7 mouse cellular contexts compared by ENCODE assay signal in the genomic region with DNA sequence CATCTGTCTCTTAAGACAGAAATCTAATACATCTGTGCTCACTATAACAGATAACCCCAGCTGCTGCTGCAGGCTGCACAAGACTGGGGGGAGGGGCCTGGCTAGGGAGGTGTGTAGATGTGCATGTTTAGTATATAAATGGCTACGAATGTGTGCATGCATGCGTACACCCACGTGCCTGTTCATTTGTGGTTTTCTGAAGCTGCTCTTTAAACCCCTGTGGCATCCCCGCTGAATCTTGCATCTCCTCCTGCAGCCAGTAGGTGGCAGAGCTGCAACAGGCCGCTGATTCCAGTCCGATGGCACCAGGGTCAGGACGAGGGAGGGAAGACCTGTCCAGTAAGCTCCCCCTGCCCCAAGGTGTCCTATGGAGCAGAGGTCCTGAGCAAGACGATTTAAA.
DNase-seq lines count a peak whose midpoint lies in the region; ATAC-seq and TF ChIP-seq lines count a peak whose summit lies in the region.

No protein-coding gene starts in this region.

- H3K27me3 ChIP-seq in hindbrain, postnatal 0 days (ENCODE audit: insufficient read depth, low read length): no peaks in the 10 kb centered on the region

- no peak overlapping the region for H3K9ac ChIP-seq in hindbrain, postnatal 0 days (replicated peaks; ENCODE audit: low read length)

- no peaks in the 10 kb centered on the region for H3K36me3 ChIP-seq in hindbrain, postnatal 0 days (ENCODE audit: insufficient read depth, low read length)

- 2% methylated on average over 8 of the region's 8 CpGs for WGBS in hindbrain, postnatal 0 days

- peak; percentile 98 for TF ChIP-seq CTCF in hindbrain, postnatal 0 days (IDR thresholded peaks at IDR 0.05; ENCODE audit: low read depth)

- ATAC-seq in hindbrain, postnatal 0 days: peak; percentile 79

- no peak overlapping the region for H3K4me3 ChIP-seq in hindbrain, postnatal 0 days (ENCODE audit: low read length)

- no peak overlapping the region for H3K4me2 ChIP-seq in hindbrain, postnatal 0 days (ENCODE audit: low read depth, low read length)

- peaks cover 6% of the 10 kb centered on the region; the same call in 1 of the 2 replicates for H3K4me1 ChIP-seq in hindbrain, postnatal 0 days (ENCODE audit: insufficient read depth, low read length)

- no peaks in the 10 kb centered on the region for H3K9me3 ChIP-seq in hindbrain, postnatal 0 days (ENCODE audit: low read length)

- peak; percentile 20 for DNase-seq in WW6 (ENCODE audit: low read depth, low spot score)
- DNase-seq in cerebellum, postnatal 25 days: peak; percentile 86 to 87
- DNase-seq in frontal cortex, postnatal 36 days (ENCODE audit: low spot score in 2 of 2): peak; percentile 75 to 79
- DNase-seq in hindbrain, postnatal 0 days (ENCODE audit: low spot score): peak; percentile 86
- peak; percentile 76 for DNase-seq in left cerebral cortex, adult 18-20 months (ENCODE audit: low spot score in 2 of 2)
- DNase-seq in mesoderm, embryonic 11.5 days (ENCODE audit: low read depth, low spot score): peak; percentile 80
- peak; percentile 51 for DNase-seq in skeletal muscle tissue, adult 2 months (ENCODE audit: low read depth, low spot score)

- H3K27ac ChIP-seq in hindbrain, postnatal 0 days: no peak overlapping the region

Comparison
In these comparisons a context has a peak if more than half of its experiments do, and no peak if none do; other contexts are left out.
1. DNase-seq: peak in every context shown above with its lines; median percentile 86 in cerebellum, postnatal 25 days; 86 in hindbrain, postnatal 0 days; 80 in mesoderm, embryonic 11.5 days; 77 in frontal cortex, postnatal 36 days; 76 in left cerebral cortex, adult 18-20 months; 51 in skeletal muscle tissue, adult 2 months; 20 in WW6.